14 mouse cellular contexts compared by ENCODE assay signal in the genomic region with DNA sequence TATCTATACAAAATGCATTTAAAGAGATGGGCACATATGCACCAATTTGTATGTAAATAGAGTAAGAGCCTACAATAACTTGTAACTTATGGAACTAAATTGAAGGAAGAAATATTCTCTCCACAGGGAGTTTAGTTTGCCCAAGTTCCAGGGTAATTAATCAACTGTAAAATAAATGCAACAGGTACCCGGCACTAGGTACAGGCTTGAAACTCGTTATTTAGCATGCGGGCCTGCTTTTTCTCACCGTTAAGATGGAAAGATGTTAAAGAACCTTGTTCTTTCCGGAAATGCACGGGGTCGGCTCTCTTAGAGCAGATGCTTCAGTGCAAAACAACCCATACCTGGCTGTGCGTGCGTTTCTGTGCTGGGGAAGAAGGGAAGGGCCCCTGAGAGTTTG. TPM values are rescaled to one million over a fixed set of nuclear protein-coding genes. Genes with fewer than 3 reads are reported as not detected.
DNase-seq lines count a peak whose midpoint lies in the region; ATAC-seq and TF ChIP-seq lines count a peak whose summit lies in the region.
"Had no signal": no experiment of that assay in that cellular context is flagged by ENCODE, and none has a peak within 500 bp of the region (broad histone marks: within the 10 kb centered on the region; RNA-seq: fewer than 3 reads in every experiment).

No protein-coding gene starts in this region.

- ATAC-seq in forebrain, postnatal 0 days, result no peak
- ATAC-seq in midbrain, embryonic 12.5 days (ENCODE audit: low FRiP score, low read depth), result no peak
- ATAC-seq: liver, embryonic 12.5 days had no signal

- peak overlapping the region; percentile 72; the same call in 1 of the 2 replicates for H3K27ac ChIP-seq in embryonic facial prominence, embryonic 10.5 days (replicated peaks)
- peak overlapping the region; percentile 66 for H3K27ac ChIP-seq in forebrain, postnatal 0 days (ENCODE audit: low read depth, low read length)
- H3K27ac ChIP-seq in midbrain, embryonic 12.5 days (replicated peaks), result peak overlapping the region; percentile 93
- H3K27ac ChIP-seq: liver, embryonic 12.5 days had no signal

- 3% methylated on average over 9 of the region's 9 CpGs for WGBS in embryonic facial prominence, embryonic 10.5 days
- WGBS in forebrain, postnatal 0 days, result 9% methylated on average over 9 of the region's 9 CpGs
- 2% methylated on average over 9 of the region's 9 CpGs for WGBS in midbrain, embryonic 12.5 days

- H3K27me3 ChIP-seq in embryonic facial prominence, embryonic 10.5 days (replicated peaks; ENCODE audit: low read depth, poor library complexity, severe bottlenecking), result peaks cover 99% of the 10 kb centered on the region
- H3K27me3 ChIP-seq in forebrain, postnatal 0 days (ENCODE audit: insufficient read depth, low read length), result no peaks in the 10 kb centered on the region
- no peaks in the 10 kb centered on the region for H3K27me3 ChIP-seq in midbrain, embryonic 12.5 days

- peaks cover 15% of the 10 kb centered on the region for H3K36me3 ChIP-seq in embryonic facial prominence, embryonic 10.5 days (replicated peaks)
- peaks cover 14% of the 10 kb centered on the region for H3K36me3 ChIP-seq in forebrain, postnatal 0 days (ENCODE audit: insufficient read depth)
- H3K36me3 ChIP-seq in midbrain, embryonic 12.5 days, result peaks cover 20% of the 10 kb centered on the region
- H3K36me3 ChIP-seq: liver, embryonic 12.5 days had no signal

- H3K9ac ChIP-seq in forebrain, postnatal 0 days, result peak overlapping the region; percentile 61
- H3K9ac ChIP-seq in midbrain, embryonic 12.5 days (replicated peaks), result peak overlapping the region; percentile 70
- H3K9ac ChIP-seq: liver, embryonic 12.5 days had no signal

- no peak for TF ChIP-seq CTCF in brain, embryonic 14.5 days (IDR thresholded peaks at IDR 0.05; ENCODE audit: borderline replicate concordance, extremely low read depth, insufficient read depth, insufficient read length)
- TF ChIP-seq CTCF in forebrain, postnatal 0 days (IDR thresholded peaks at IDR 0.05; ENCODE audit: low read depth), result no peak

- H3K4me2 ChIP-seq in forebrain, postnatal 0 days (ENCODE audit: low read depth), result peak overlapping the region; percentile 88
- H3K4me2 ChIP-seq in midbrain, embryonic 12.5 days (replicated peaks), result peak overlapping the region; percentile 78
- H3K4me2 ChIP-seq: liver, embryonic 12.5 days had no signal

- TF ChIP-seq POLR2A in brain, embryonic 14.5 days (IDR thresholded peaks at IDR 0.05; ENCODE audit: borderline replicate concordance, extremely low read depth, insufficient read depth, insufficient read length, poor library complexity, severe bottlenecking), result no peak

- H3K4me3 ChIP-seq in embryonic facial prominence, embryonic 10.5 days, result peak overlapping the region; percentile 46
- H3K4me3 ChIP-seq in forebrain, postnatal 0 days (ENCODE audit: low read depth, low read length), result peak overlapping the region; percentile 39
- H3K4me3 ChIP-seq in midbrain, embryonic 12.5 days, result peak overlapping the region; percentile 41
- H3K4me3 ChIP-seq: liver, embryonic 12.5 days had no signal

- no peaks in the 10 kb centered on the region for H3K9me3 ChIP-seq in embryonic facial prominence, embryonic 10.5 days
- H3K9me3 ChIP-seq in forebrain, postnatal 0 days (ENCODE audit: low read length), result no peaks in the 10 kb centered on the region
- no peaks in the 10 kb centered on the region for H3K9me3 ChIP-seq in midbrain, embryonic 12.5 days
- H3K9me3 ChIP-seq: liver, embryonic 12.5 days had no signal

- H3K4me1 ChIP-seq in embryonic facial prominence, embryonic 10.5 days, result peaks cover 40% of the 10 kb centered on the region
- peaks cover 30% of the 10 kb centered on the region for H3K4me1 ChIP-seq in forebrain, postnatal 0 days (ENCODE audit: insufficient read depth)
- peaks cover 56% of the 10 kb centered on the region for H3K4me1 ChIP-seq in midbrain, embryonic 12.5 days
- H3K4me1 ChIP-seq: liver, embryonic 12.5 days had no signal

- DNase-seq in brain, embryonic 14.5 days (ENCODE audit: low read depth), result peak; percentile 54
- DNase-seq in embryonic facial prominence, embryonic 10.5 days (ENCODE audit: low spot score), result no peak
- peak; percentile 48 for DNase-seq in forebrain, postnatal 0 days
- no peak for DNase-seq in left cerebral cortex, adult 11 months (ENCODE audit: low spot score)
- DNase-seq in spleen, postnatal 14 days (ENCODE audit: low spot score in 2 of 2), result no peak
- no peak for DNase-seq in left cerebral cortex, postnatal 14 days (ENCODE audit: low spot score in 2 of 2)
- DNase-seq: cerebellum, adult 8-10 months; layer of hippocampus, adult 9-11 months; lung, postnatal 14 days; thymus, postnatal 4 days had no signal

- intact Hi-C loops in left cerebral cortex, postnatal 14 days (cut with DNase I), result loop anchor here (10.0 kb wide), 1 partner anchor 1818 kb away; no protein-coding TSS in a partner anchor

RNA-seq across cellular contexts. Expression of a gene that starts 7.4 kb away (rescaled TPM):
- 58.3 and 64.7 TPM in 2 replicates for polyA plus RNA-seq in brain, embryonic 14.5 days (2012; rRNA removed)
- 6.8 and 7.5 TPM in 2 replicates for polyA plus RNA-seq in embryonic facial prominence, embryonic 10.5 days (2016; fragmentation: Nextera tagmentation; extraction: Ambion mirVana)
- 76.9 and 81.4 TPM in 2 replicates for total RNA-seq in forebrain, postnatal 0 days (2014; rRNA removed)
- polyA plus RNA-seq in forebrain, postnatal 0 days (2015; fragmentation: Nextera tagmentation; extraction: Ambion mirVana), result 22.7 and 28.0 TPM in 2 replicates
- polyA plus RNA-seq in midbrain, embryonic 12.5 days (2016; fragmentation: Nextera tagmentation; extraction: Ambion mirVana), result 36.3 and 37.6 TPM in 2 replicates
- total RNA-seq in left cerebral cortex, postnatal 14 days (2021), result 10 to 100 TPM; 58.7 to 61.9 TPM
- total RNA-seq: granulocyte monocyte progenitor cell, adult 5-6 weeks; hematopoietic stem cell, adult 5-6 weeks had no signal

Comparison
In these comparisons a context has a peak if more than half of its experiments do, and no peak if none do; other contexts are left out.
1. DNase-seq: peak in brain, embryonic 14.5 days (single experiment) and forebrain, postnatal 0 days (single experiment); none in embryonic facial prominence, embryonic 10.5 days (single experiment), left cerebral cortex, adult 11 months (single experiment), spleen, postnatal 14 days (0 of 2) and left cerebral cortex, postnatal 14 days (0 of 2).
2. Peak in every context shown above with its lines, with median percentiles within 50 percentile points of each other: H3K27ac ChIP-seq and H3K4me3 ChIP-seq.